Mouse (Mus musculus): ENCODE results near the gene 4930568D16Rik.

DNA sequence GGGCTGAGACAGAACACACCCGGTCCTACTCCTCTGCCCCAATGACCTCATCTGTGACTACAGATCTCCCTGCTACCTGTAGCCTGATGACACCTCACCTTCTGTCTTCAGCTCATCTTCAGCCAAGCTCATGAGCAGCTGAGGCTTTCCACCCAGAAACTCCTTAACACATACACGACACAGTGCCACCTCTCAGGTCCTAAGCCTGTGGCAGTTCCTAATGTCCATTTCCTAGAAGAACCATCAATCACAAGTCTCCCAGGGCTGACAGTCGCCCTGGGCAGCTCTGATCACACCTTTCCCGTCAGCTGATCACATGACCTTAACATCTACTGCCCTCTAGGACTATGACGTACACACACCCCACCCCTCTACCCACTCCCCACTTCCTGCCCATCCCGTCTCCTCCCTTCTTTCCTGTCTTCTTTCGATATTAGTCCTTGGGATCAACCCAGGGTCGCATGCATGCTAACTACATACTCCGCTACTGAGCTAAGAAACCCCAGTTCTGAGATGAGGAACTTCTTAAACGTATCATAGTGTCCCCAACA lies 44.2 kb upstream of the 4930568D16Rik start:
- TF ChIP-seq CTCF (conservative IDR thresholded peaks at IDR 0.05; ENCODE audit: insufficient read depth, insufficient read length, low read depth, low read length): no peak
- no peak for TF ChIP-seq POLR2A (IDR thresholded peaks at IDR 0.05; ENCODE audit: low read depth, low read length)

Measured in kidney, adult 2 months (tissue).